35 mouse cellular contexts compared by ENCODE assay signal in genomic region chr16:74675586-74675985, GRCm38 (mm10).
"Had no signal": no experiment of that assay in that cellular context is flagged by ENCODE, and none has a peak within 500 bp of the region (broad histone marks: within the 10 kb centered on the region; RNA-seq: fewer than 3 reads in every experiment).

No protein-coding gene starts in this region.

- H3K27me3 ChIP-seq: heart, embryonic 12.5 days; heart, embryonic 13.5 days; heart, embryonic 15.5 days; hindbrain, embryonic 12.5 days; hindbrain, embryonic 13.5 days; hindbrain, embryonic 15.5 days; intestine, embryonic 15.5 days had no signal

- ATAC-seq: hindbrain, embryonic 16.5 days; hindbrain, postnatal 0 days; inflammation-experienced regulatory T-cells, adult 6 months; intestine, embryonic 15.5 days; intestine, embryonic 16.5 days; intestine, postnatal 0 days had no signal

- H3K4me1 ChIP-seq: heart, embryonic 10.5 days; heart, embryonic 12.5 days; heart, embryonic 13.5 days; heart, embryonic 15.5 days; hindbrain, embryonic 10.5 days; hindbrain, embryonic 12.5 days; hindbrain, embryonic 13.5 days; hindbrain, embryonic 15.5 days; intestine, embryonic 15.5 days had no signal

- H3K27ac ChIP-seq: heart, embryonic 10.5 days; heart, embryonic 13.5 days; heart, embryonic 15.5 days; hindbrain, embryonic 10.5 days; hindbrain, embryonic 12.5 days; hindbrain, embryonic 13.5 days; hindbrain, embryonic 14.5 days; hindbrain, embryonic 15.5 days; hindbrain, postnatal 0 days; intestine, embryonic 15.5 days; kidney, postnatal 0 days; layer of hippocampus, adult 2 months; left cerebral cortex, adult 2 months had no signal

- H3K4me3 ChIP-seq: heart, embryonic 10.5 days; heart, embryonic 12.5 days; heart, embryonic 13.5 days; heart, embryonic 15.5 days; hindbrain, embryonic 10.5 days; hindbrain, embryonic 12.5 days; hindbrain, embryonic 13.5 days; hindbrain, embryonic 15.5 days; intestine, embryonic 15.5 days; layer of hippocampus, adult 2 months; left cerebral cortex, adult 2 months had no signal

- DNase-seq: heart, postnatal 10 days; heart, postnatal 14 days; heart, postnatal 36 days; heart, postnatal 4 days; kidney, adult 11 months; kidney, adult 18-20 months; kidney, adult 2 months; kidney, adult 8-10 months; kidney, adult 9 months; kidney, postnatal 10 days; kidney, postnatal 14 days; kidney, postnatal 25 days; kidney, postnatal 36 days; kidney, postnatal 4 days; layer of hippocampus, adult 9-11 months; layer of hippocampus, postnatal 36 days had no signal

- H3K9ac ChIP-seq: heart, embryonic 12.5 days; heart, embryonic 13.5 days; heart, embryonic 15.5 days; hindbrain, embryonic 12.5 days; hindbrain, embryonic 13.5 days; hindbrain, embryonic 14.5 days; hindbrain, embryonic 15.5 days; intestine, embryonic 15.5 days had no signal

- H3K4me2 ChIP-seq: heart, embryonic 11.5 days; heart, embryonic 12.5 days; heart, embryonic 13.5 days; heart, embryonic 15.5 days; hindbrain, embryonic 12.5 days; hindbrain, embryonic 13.5 days; hindbrain, embryonic 14.5 days; hindbrain, embryonic 15.5 days; intestine, embryonic 15.5 days had no signal

- H3K9me3 ChIP-seq: heart, embryonic 10.5 days; heart, embryonic 12.5 days; heart, embryonic 13.5 days; heart, embryonic 15.5 days; hindbrain, embryonic 10.5 days; hindbrain, embryonic 12.5 days; hindbrain, embryonic 13.5 days; hindbrain, embryonic 15.5 days; intestine, embryonic 15.5 days had no signal

- H3K36me3 ChIP-seq: heart, embryonic 10.5 days; heart, embryonic 12.5 days; heart, embryonic 13.5 days; heart, embryonic 15.5 days; hindbrain, embryonic 10.5 days; hindbrain, embryonic 12.5 days; hindbrain, embryonic 13.5 days; hindbrain, embryonic 15.5 days; intestine, embryonic 15.5 days had no signal
